Mouse (Mus musculus) cortical plate, adult 2 months (tissue): ENCODE results near the gene Dhtkd1.

Source experiments
- CTCF ChIP-seq: fragments of 200-500 bp; IDR thresholded peaks from 2 replicates; pipeline ENCODE4 v1.5.1; 2011; ENCODE audit warnings: mild to moderate bottlenecking, control low read depth, low read length; ENCODE audit not compliant: insufficient read depth; ENCODE audit errors: extremely low read depth
- POLR2A ChIP-seq: fragments of 200-500 bp; IDR thresholded peaks from 2 replicates; pipeline ENCODE4 v1.6.1; 2011; ENCODE audit warnings: mild to moderate bottlenecking, low read length, control low read depth; ENCODE audit not compliant: insufficient read depth; ENCODE audit errors: extremely low read depth

- TF ChIP-seq POLR2A (no peak), CTCF (no peak)
Observed at GRCm38 (mm10) chr2:5941861-5942415, 654 bp downstream of the Dhtkd1 start.
